In the genomic region with DNA sequence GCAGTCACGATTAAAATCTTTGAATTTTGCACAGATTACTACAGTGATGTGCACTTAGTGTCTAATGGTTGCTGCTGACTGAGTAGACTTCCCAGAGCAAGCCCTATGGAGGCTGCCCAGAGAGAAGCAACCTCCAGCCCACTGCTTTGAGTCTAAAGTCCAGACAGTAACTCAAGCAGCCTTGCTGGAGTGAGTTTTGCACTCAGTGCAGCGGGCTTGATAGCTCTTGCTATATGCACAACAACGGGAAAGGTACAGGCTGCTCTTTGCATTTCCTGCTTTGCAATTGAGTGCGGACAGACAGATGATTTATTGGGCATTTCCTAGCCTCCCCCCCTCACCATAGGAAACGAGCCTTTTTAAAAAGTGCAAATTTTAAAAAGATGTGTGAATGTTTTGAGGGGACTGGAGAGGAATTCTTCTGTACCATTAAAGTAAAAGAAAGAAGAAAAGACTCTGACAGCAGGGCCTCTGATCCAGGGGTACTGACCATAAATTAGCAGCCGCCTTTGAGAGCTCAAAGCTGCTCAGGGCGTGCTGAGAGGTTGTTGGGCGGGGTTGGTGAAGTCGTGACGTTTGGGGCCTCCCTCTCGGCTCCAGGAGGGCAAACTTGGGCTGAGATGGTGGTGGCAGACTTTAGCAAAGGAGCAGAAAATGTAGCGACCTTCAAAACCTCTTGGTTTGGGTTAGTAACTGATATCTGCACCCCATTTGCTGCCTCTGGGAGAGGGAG, we compare ENCODE assay signal across 7 mouse cellular contexts.
DNase-seq lines count a peak whose midpoint lies in the region; ATAC-seq and TF ChIP-seq lines count a peak whose summit lies in the region.

No protein-coding gene starts in this region.

- no peak for DNase-seq in lung, adult 2 months
- DNase-seq in embryo, embryonic 11.5 days (ENCODE audit: low read depth, low spot score), result peak; percentile 38
- DNase-seq in hindlimb bud, embryonic 11.5 days (ENCODE audit: extremely low spot score, low read depth, low spot score), result peak; percentile 78
- DNase-seq in cerebellum, adult 9-11 months, result no peak
- DNase-seq in cerebellum, postnatal 25 days, result no peak

- ATAC-seq in lung, embryonic 15.5 days (ENCODE audit: borderline replicate concordance, extremely low read depth, low FRiP score, low TSS enrichment), result no peak
- peak; percentile 57; the same call in 1 of the 2 replicates for ATAC-seq in neural tube, embryonic 12.5 days (ENCODE audit: low FRiP score, low read depth)

- TF ChIP-seq CTCF in lung, adult 2 months (IDR thresholded peaks at IDR 0.05; ENCODE audit: insufficient read depth, low read length), result no peak

- H3K27ac ChIP-seq in lung, embryonic 15.5 days, result peak overlapping the region; percentile 77
- no peak overlapping the region for H3K27ac ChIP-seq in neural tube, embryonic 12.5 days

- no peaks in the 10 kb centered on the region for H3K36me3 ChIP-seq in lung, embryonic 15.5 days
- H3K36me3 ChIP-seq in neural tube, embryonic 12.5 days, result no peaks in the 10 kb centered on the region

- TF ChIP-seq POLR2A in lung, adult 2 months (IDR thresholded peaks at IDR 0.05; ENCODE audit: borderline replicate concordance, extremely low read depth, low read depth, low read length), result no peak

- 11% methylated on average over 12 of the region's 12 CpGs for WGBS in lung, embryonic 15.5 days
- 25% methylated on average over 12 of the region's 12 CpGs for WGBS in lung, adult 2 months
- WGBS in neural tube, embryonic 12.5 days, result 6% methylated on average over 12 of the region's 12 CpGs

- peak overlapping the region; percentile 9; the same call in 1 of the 2 replicates for H3K9ac ChIP-seq in lung, embryonic 15.5 days
- H3K9ac ChIP-seq in neural tube, embryonic 12.5 days, result no peak overlapping the region

- no peak overlapping the region for H3K4me3 ChIP-seq in lung, embryonic 15.5 days
- H3K4me3 ChIP-seq in lung, adult 2 months (replicated peaks; ENCODE audit: extremely low read depth, low read depth, low read length), result no peak overlapping the region
- no peak overlapping the region for H3K4me3 ChIP-seq in neural tube, embryonic 12.5 days

- no peak overlapping the region for H3K4me2 ChIP-seq in lung, embryonic 15.5 days
- H3K4me2 ChIP-seq in neural tube, embryonic 12.5 days (replicated peaks), result 0 out of 2 replicates have a peak overlapping the region, but pooled peaks have one; percentile 9

- H3K27me3 ChIP-seq in lung, embryonic 15.5 days, result no peaks in the 10 kb centered on the region
- no peaks in the 10 kb centered on the region for H3K27me3 ChIP-seq in neural tube, embryonic 12.5 days (replicated peaks)

- H3K9me3 ChIP-seq in lung, embryonic 15.5 days, result no peaks in the 10 kb centered on the region
- peaks cover 7% of the 10 kb centered on the region; the same call in 1 of the 2 replicates for H3K9me3 ChIP-seq in neural tube, embryonic 12.5 days

- H3K4me1 ChIP-seq in lung, embryonic 15.5 days, result peaks cover 51% of the 10 kb centered on the region
- H3K4me1 ChIP-seq in lung, adult 2 months (ENCODE audit: control insufficient read depth, insufficient read depth, low read length), result peaks cover 27% of the 10 kb centered on the region
- H3K4me1 ChIP-seq in neural tube, embryonic 12.5 days, result peaks cover 50% of the 10 kb centered on the region

Comparison
In these comparisons a context has a peak if more than half of its experiments do, and no peak if none do; other contexts are left out.
1. DNase-seq: peak in embryo, embryonic 11.5 days (single experiment) and hindlimb bud, embryonic 11.5 days (single experiment); none in lung, adult 2 months (single experiment), cerebellum, adult 9-11 months (single experiment) and cerebellum, postnatal 25 days (0 of 2).